Mouse (Mus musculus) layer of hippocampus, postnatal 14 days (tissue): Measurements from ENCODE around the gene Hilpda. TPM values are rescaled to one million over a fixed set of nuclear protein-coding genes. Genes with fewer than 3 reads are reported as not detected.

Source experiments
- total RNA-seq, 2 experiments: library from RNA; stranded (reverse); gene quantifications; 2 replicates each; pipeline ENCODE4 v1.2.3; 2021

The Hilpda gene
- total RNA-seq, 2 experiments from 2014 or later: 5.9 to 6.4 TPM

Other genes starting within 250 kb of the Hilpda start
- not detected for gene Lep, start 212.3 kb upstream of the Hilpda start, total RNA-seq
- gene Rbm28, start 107.5 kb upstream of the Hilpda start, total RNA-seq: 10 to 100 TPM; 36.1 to 36.3 TPM
- 1 to 10 TPM; 4.8 TPM for gene Prrt4, start 92.9 kb upstream of the Hilpda start, total RNA-seq
- gene Impdh1, start 56.1 kb upstream of the Hilpda start, total RNA-seq: 10 to 100 TPM; 59.5 to 62.0 TPM
- under 1 TPM in 1 of 2 experiments, not detected in 1; 0.43 TPM for gene Fam71f2, start 7.1 kb downstream of the Hilpda start, total RNA-seq
- gene Fam71f1, start 46.7 kb downstream of the Hilpda start, total RNA-seq: not detected
- 10 to 100 TPM; 89.6 to 95.9 TPM for gene Calu, start 75.6 kb downstream of the Hilpda start, total RNA-seq
- gene Opn1sw, start 116.0 kb downstream of the Hilpda start, total RNA-seq: under 1 TPM; 0.26 to 0.35 TPM
- 10 to 100 TPM; 60.0 to 66.7 TPM for gene Ccdc136, start 123.8 kb downstream of the Hilpda start, total RNA-seq
- gene Flnc, start 160.8 kb downstream of the Hilpda start, total RNA-seq: 1 to 10 TPM; 1.8 to 3.2 TPM
- 100 to 1,000 TPM; 234 to 240 TPM for gene Atp6v1f, start 195.2 kb downstream of the Hilpda start, total RNA-seq
- gene Atp6v1fnb, start 198.9 kb downstream of the Hilpda start, total RNA-seq: under 1 TPM in 1 of 2 experiments, not detected in 1; 0.85 TPM
- gene Kcp, start 235.5 kb downstream of the Hilpda start, total RNA-seq: 1 to 10 TPM; 6.8 to 7.5 TPM